Mouse (Mus musculus): Measurements from ENCODE around the gene Itpka. TPM values are rescaled to one million over a fixed set of nuclear protein-coding genes. Genes with fewer than 3 reads are reported as not detected.
"Not testable (repeated sequence)": the region's sequence is repeated elsewhere in the genome, so short reads cannot be mapped to it uniquely, and the experiment has no call there.

Gene Itpka
- total RNA-seq (2021), result 10.2 and 11.2 TPM in 2 replicates
- long read RNA-seq, experiment 1, transcript Itpka-201 (7 exons, 1,818 nt), result major isoform, 13 of 18 reads
- long read RNA-seq, experiment 1, partial matches to known transcripts, result 3 of 18 reads
- long read RNA-seq, experiment 1, other reads (novel, unspliced or antisense), result 2 of 18 reads
- long read RNA-seq, experiment 2, transcript Itpka-201 (7 exons, 1,818 nt), result major isoform, 14 of 15 reads
- long read RNA-seq, experiment 2, partial matches to known transcripts, result 1 of 15 reads
- long read RNA-seq, experiment 2, other reads (novel, unspliced or antisense), result 0 of 15 reads

DNA sequence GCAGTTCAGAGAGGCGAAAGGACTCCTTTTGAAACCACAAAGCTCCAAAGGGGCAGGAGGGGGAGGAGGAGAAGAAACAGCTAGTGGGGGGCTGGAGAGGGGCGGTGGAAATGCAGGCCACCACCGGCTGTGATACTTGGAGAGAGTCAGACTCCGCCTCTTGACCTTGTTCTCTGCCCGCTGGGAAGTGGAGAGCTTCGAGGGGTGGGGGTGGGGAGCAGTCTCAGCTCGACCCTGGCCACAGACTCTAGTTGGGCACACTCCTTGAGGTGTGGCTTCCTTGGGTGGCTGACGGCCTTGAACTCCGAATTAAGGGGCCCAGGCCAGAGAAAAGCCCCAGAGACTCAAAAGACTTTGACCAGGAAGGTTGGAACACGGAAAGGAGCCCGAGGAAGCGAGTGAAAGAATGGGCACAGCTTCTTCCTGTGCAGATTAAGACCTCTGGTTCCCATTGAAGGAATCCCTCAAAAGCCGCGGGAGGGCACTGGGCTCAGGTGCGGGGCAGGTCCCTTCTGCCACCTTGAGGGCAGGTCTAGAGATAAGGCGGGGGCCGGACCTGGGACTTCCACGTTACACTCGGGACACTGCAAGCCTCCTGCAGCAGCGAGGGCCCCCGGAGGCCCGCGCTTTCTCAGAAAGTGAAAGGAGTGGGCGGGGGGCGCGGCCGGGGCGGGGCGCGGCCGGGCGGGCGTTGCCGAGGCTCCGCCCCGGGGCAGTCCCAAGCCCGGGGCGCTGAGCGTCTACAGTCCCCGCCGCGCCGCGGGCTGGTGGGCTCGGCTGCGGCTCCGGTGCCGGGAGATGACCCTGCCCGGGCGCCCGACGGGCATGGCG is at the start of gene Itpka:
Itpka (plus strand) TSS at position 757 of the 831 bp plus-strand sequence.
- peak; percentile 81 for DNase-seq

DNA sequence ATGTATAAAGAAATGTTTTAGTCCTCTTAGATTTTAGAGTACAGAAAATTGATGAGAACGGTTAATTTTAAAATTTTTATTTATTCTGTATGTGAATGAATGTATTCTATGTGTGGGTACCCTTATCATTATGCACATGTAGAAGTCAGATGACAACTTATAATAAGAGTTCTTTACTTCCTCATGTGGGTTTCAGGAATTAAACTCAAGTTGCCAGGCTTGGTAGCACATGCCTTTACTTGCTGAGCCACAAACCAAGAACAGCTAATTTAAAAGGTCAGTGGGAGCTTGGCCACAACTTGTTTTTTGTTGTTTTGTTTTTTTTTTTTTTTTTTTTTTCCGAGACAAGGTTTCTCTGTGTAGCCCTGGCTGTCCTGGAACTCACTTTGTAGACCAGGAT is 47.3 kb upstream of the Itpka start:
- DNase-seq, result no peak

GRCm38 (mm10) chr2:119696111-119696510 is 46.0 kb upstream of the Itpka start:
- no peak for DNase-seq

DNA sequence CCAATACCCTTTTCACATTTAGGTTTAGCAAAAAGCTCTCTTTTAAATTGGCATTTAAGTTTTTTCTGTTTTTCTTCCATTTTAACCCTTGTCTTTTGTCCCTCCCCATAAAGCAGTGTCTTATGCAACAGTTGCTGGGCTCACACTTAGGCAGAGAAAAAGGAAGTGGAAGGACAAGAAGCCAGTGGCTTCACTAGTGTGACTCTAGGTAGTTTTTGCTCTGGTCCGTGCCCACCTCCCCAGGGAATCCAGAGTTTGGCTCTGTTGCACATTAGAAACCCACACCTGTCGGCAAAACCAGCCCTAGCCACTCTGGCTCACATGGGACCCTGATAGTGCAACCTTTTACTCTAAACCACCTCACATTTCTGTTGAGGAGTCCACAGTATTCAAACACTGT is 43.7 kb upstream of the Itpka start:
- no peak for DNase-seq

GRCm38 (mm10) chr2:119699962-119700361 is 42.2 kb upstream of the Itpka start:
- DNase-seq, result no peak

DNA sequence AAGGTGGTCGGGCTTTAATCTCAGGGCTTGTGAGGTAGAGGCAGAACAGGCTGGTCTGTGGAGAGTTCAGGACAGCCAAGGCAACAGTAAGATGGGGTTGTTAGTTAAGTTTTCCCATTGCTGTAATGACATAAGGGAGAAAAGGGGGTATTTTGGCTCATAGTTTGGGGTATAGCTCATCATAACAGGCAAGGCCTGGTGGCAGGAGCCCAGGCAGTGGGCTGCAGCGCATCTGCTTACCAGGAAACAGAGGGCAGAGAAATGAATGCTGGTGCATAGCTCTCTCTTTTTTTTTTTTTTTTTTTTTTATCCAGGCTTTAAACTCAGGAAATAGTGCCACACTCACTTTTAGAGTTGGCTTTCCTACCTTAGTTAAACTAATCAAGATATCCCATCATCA is 39.0 kb upstream of the Itpka start:
- no peak for DNase-seq

DNA sequence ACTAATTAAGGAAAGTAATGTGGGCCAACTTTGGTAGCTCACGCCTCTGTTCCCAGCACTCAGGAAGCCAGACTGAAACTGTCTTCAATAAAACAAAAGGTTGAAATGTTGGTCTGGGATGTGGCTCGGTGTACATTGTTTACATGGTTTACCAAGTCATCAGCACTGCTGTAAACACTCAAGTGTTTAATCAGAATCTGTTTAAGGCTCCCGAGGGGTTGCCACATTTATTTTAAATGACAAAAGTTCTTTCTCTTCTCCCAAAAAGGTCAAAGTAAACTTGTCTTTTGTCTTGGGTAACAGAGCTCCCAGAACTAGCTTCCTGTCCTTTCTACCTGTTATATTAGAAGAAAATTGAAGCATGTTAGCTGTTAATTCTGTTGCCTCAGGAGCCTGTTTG is 34.5 kb upstream of the Itpka start:
- DNase-seq, result no peak

- no peak for DNase-seq
Measured at GRCm38 (mm10) chr2:119710011-119710410, 32.1 kb upstream of the Itpka start.

- not testable (repeated sequence) for DNase-seq
Measured at GRCm38 (mm10) chr2:119715868-119716267, 26.3 kb upstream of the Itpka start.

DNA sequence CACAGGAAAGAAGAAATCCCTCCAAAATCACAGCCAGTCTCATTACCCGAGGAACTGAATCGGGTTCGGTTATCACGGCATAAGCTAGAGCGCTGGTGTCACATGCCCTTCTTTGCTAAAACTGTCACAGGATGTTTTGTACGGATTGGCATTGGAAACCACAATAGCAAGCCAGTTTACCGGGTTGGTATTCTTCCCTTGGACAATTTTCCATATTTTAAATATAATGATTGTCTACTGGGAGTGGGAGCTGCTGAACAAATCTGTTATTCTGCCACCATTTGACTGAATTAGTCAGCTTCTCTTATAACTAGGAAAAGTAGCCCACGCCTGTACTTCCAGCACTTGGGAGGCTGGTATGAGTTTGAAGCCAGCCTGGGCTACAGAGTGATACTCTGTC is 21.1 kb upstream of the Itpka start:
- no peak for DNase-seq

DNA sequence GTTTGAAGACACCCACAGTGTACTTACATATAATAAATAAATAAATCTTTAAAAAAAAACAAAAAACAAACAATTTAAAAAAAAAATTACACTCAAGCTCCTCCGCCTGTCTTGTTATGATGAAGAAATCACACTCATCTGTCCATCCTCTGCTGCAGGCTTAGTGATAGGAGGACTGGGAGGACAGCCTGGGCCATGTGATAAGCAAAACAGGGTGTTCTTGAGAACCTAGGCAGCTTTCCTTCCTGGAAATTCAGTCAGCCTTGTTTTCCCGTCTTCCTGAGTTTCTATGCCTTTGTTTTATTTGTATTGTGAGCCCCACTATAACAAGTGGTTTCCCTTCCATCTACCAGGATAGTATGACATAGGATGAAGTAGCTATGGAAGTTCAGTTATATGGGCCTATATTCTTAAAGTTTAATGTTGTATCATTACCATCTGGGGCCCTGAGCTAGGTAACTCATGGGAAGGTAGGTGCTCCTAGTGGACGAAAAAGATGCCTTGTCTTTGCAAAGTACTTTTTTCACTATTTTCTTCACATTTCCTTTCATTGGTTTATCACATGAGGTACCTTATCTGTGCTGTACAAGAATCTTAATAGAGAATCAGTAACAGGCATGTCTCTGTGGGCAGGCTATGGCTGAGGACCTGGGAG is 14.2 kb upstream of the Itpka start:
- DNase-seq, result no peak

GRCm38 (mm10) chr2:119730735-119731134 is 11.4 kb upstream of the Itpka start:
- DNase-seq, result no peak

DNA sequence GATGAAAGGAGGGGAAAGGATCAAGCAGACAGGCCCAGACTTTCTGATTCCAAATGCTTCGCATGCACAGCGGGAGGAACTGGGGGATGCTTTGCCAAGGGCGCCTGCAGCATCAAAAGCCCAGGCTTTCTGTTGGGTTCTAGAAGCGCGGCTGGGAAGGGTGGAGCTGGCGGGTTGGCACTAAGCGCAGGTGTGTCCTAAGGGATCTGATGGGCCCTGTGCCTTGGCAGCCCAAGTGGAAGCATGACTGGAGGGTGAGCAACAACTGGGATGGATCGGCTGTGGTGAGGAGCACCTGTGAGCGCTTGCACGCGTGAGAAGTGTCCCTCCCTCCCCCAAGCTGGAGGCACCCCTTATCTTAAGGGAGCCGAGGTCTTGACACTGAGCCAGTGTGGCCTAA is 5.0 kb upstream of the Itpka start:
- DNase-seq, result peak; percentile 34

DNA sequence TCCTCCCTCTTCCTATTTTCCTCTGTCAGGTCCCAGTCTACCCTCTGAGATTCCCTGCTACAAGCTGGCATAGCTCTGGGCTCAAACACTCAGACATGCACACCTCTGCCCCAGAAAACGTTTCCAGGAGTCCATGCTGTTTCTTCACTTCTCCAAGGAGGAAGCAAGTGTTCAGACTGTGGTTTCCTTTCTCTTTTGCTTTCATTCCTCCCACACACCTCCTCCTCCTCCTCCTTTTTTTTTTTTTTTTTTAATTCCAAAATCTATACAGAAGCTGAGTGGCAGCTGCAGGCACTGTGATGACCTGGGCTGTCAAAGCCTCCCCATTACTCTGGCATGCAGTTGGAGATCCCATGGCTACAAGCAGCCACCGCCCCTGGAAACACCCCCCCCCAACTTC is 1.6 kb upstream of the Itpka start:
- no peak for DNase-seq

- DNase-seq, result peak; percentile 60
Measured at GRCm38 (mm10) chr2:119742461-119743175, 481 bp downstream of the Itpka start.

- peak; percentile 33 for DNase-seq
Measured at GRCm38 (mm10) chr2:119743176-119743807, 1.2 kb downstream of the Itpka start.

GRCm38 (mm10) chr2:119743808-119744162 is 1.6 kb downstream of the Itpka start:
- no peak for DNase-seq

DNA sequence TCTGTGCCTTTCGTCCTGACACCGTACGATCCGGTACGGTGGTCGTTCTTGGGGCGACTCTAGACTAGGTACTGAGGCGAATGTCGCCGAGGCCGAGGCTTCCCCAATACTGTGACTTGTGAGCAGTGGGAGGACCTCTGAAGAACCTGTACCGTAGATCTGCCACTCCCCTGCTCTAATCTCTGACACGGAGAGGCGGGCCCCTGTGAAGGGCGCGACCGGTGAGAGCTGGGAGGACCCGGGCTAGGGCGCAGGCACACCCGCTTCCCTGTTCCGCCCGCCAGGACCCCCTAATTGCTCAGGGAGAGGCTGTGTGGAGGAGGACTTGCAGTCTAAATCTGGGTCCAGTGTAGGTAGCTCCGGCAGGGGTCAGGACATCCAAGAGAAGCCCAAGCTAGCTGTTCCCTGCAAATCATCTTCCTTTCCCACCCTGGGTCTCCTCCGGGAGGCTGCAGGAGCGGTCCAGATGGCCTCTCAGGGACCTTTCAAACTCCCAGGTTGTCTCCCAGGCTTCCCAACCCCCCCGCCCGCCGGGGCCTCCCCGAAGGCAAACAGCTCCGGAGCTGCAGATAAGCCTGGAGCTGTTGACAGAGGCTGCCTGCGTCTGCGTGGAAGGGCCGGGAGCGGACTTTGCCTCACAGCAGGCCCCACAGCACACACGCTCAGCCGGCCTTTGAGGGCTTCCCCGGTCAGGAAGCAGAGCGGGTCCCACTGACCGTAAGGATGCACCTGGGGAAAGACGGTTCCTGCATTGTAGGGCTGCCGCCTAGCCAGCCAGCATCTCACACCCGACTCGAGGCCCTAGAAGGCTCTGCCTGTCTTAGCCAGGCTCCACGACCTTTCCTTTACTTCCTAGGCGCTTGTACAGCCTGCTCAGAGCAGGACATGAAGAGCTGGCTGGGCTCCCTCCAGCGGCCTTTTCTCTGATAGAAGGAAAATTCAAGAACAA is 2.3 kb downstream of the Itpka start:
- peak; percentile 50 for DNase-seq

- DNase-seq, result peak; percentile 54
Measured at GRCm38 (mm10) chr2:119745281-119745680, 3.1 kb downstream of the Itpka start.

DNA sequence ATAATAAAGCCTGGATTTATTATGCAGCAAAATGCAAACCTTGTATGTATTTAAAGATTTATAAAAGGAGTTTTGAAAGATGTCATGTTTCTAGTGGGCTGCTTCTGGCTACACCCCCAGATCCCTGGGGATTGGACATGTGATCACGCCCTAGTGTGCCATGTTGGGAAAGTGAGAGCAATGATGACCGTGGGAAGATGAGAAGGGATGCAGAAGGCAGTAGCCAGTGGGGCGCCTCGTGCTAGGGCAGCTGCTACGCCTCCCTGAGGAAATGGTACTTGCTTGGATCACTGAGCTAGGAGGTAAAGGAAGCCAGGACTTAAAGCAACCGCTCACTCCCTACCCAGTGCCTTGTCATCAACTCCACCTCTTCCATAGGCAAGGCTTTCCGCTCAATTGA is 5.4 kb downstream of the Itpka start:
- no peak for DNase-seq

- no peak for DNase-seq
Measured at GRCm38 (mm10) chr2:119749260-119749659, 7.1 kb downstream of the Itpka start.

Data from adrenal gland, postnatal 14 days (tissue).